Mouse (Mus musculus) thymus, postnatal 25 days (tissue): ENCODE measurements around the gene Ahnak2.
A peak's percentile ranks its signal among the peaks of the same experiment; 100 is the strongest.

Experiments used
- DNase-seq: peaks from one replicate; pipeline ENCODE4 v3.0.0; 2022

Gene Ahnak2

GRCm38 (mm10) chr12:112755900-112756299 is 46.6 kb downstream of the Ahnak2 start:
- no peak for DNase-seq

- DNase-seq = no peak
Observed at GRCm38 (mm10) chr12:112752399-112752798, 50.1 kb downstream of the Ahnak2 start.

GRCm38 (mm10) chr12:112750976-112751375 is 51.5 kb downstream of the Ahnak2 start:
- no peak for DNase-seq

DNA sequence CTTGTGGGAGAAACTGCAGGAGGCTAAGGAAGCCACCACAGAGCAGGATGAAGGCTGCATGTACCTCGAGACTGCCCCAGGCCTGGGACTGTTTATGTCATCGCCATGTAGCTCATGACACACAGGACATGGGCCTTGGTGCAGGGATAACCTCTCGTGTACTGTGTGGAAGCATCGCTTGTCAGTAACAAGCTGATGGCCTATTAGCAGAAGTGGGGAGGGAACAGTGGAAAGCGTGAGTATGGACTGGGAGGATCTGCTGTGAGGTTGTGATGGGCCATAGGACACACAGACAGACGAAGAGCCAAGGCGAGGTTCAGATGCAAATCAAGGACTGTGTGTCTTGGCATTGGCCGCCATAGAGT is 54.9 kb downstream of the Ahnak2 start:
- no peak for DNase-seq

DNA sequence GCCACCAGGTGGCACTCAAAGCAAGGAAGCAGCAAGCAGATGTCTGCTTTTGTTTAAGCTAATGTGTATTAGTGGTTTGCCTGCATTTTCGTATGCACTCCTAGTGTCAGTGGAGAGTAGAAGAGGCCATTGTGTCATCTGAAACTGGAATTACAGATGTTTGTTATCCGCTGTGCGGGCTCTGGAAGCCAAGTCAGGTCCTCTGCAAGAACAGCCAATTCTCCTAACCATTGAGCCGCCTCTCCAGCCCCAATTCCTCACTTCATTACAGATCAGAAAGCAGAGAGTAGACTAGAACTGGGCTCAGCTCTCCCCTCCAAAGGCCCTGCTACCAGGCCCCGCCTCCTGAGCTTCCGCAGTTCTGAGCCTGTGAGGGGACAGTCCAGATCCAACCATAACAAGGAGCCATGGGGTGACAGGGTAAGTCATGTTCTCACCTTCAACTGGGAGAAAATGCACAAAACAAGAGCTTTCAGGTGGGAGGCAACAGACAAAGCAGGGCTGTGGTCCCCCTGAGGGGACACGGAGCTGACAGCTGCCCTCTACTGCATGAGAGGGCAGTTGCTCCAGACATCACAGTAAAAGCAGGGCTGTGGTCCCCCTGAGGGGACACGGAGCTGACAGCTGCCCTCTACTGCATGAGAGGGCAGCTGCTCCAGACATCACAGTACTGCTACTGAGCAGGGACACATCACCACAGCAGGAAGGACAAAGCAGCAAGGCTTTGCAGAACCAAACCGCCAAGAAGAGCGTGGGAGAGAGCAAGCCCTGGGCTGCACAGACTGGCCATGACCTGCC is 55.5 kb downstream of the Ahnak2 start:
- peak; percentile 42 for DNase-seq

- DNase-seq = no peak
Observed at GRCm38 (mm10) chr12:112746461-112746807, 56.0 kb downstream of the Ahnak2 start.

DNA sequence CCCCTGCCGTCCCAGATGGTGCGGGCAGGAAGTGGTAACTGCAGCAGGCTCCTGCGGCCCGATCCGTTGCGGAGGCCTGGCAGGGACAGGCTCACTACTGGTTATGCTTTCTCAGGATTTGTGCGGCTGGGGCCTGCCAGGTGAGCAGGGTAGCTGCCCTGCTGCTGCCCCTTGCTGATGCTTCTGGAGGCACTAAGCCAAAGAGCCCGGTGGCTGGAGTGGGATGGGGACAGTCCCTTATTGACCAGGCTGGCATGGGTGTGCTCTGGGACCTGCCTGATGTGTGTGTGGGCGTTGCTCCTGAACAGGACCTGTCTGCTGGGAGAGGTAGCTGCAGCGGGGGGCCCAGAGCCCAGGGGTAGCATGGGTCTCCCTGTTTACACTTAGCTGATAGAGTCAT is 56.7 kb downstream of the Ahnak2 start:
- DNase-seq = no peak

DNA sequence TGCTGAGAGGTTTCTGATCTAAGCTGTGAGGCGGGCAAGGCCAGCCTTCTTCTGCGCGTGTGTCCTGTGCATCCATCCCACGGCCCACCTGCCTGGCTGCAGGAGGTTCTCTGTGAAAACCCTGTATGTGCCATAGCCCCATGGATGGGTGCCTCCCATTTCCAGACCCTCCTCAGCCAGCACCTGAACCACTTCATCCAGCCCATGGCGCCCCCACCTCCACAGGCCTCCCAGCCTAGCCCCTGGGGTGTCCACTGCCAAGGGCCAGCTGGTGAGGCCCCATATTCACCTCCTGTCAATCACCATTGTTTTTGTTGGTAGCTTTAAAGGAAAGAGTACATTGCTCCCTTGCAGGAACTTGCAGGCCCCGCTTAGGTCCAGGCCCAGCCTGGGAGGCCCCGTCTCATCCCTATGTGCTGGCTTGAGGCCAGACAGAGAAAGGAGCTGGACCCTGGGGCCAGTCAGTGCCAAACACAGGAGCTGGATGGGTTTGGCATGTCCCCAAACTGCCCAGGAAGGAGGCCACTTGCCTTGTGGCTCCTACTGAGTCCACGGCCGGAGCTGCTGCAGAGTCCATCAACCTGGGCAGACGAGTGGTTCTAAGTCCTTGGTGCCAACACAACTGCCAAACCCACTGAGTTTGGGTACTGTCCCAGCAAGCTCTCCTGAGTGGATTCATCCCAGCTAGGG is 57.4 kb downstream of the Ahnak2 start:
- DNase-seq = no peak

DNA sequence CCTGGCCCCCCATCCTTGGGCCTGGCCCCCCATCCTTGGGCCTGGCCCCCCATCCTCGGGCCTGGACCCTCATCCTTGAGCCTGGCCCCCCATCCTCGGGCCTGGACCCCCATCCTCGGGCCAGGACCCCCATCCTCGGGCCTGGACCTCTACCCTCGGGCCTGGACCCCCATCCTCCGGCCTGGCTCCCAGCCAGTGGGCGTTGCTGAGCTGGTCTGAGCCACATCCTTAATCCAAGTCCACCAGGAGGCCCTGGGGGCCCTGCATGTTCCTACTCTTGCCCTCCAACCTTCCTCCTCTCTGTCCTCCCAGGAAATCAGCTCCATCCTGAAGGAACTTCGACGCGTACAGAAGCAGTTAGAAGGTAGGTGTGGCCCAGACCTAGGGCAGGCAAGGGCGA is 58.2 kb downstream of the Ahnak2 start:
- no peak for DNase-seq

GRCm38 (mm10) chr12:112743168-112743975 is 59.1 kb downstream of the Ahnak2 start:
- DNase-seq = peak; percentile 84

DNA sequence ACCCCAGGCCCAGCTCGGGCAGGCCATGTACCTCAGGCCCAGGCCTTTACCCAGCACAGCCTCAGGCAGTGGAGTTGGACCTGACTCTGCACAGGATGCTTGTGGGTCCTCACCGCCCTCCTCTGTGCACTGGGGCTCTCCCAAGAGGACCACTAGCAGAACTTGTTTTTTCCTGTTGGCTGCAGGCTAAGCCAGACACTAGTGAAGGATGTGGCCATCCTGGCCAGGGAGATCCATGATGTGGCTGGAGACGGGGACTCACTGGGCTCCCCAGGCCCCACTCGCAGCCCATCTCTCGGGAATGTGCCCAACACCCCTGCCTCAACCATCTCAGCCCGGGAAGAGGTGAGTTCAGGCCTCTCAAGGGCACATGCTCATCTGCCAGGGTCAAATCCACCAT is 59.7 kb downstream of the Ahnak2 start:
- DNase-seq = no peak

DNA sequence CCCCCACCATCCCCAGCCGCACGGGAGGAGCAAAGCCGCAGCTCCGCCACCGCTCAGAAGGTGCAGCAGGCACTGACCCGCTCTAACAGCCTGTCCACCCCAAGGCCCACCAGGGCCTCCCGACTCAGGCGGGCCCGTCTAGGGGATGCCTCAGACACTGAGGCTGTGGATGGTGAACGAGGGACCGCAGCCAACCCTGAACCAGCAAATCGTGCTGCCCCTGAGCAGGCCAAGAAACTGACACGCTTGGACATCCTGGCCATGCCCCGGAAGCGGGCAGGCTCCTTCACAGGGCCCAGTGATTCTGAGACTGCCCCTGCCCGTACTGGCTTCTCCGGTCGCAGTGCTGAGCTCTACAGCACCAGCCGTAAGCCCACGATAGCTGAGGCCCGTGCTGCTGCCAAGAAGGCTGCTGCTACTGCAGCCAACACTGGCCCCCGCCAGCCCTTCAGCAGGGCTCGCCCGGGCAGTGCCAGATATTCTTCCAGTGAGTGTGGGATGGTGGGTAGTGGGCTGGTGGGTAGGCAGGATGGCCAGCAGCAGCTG is 63.4 kb downstream of the Ahnak2 start:
- DNase-seq = no peak

GRCm38 (mm10) chr12:112738281-112739022 is 64.0 kb downstream of the Ahnak2 start:
- no peak for DNase-seq

GRCm38 (mm10) chr12:112737761-112738160 is 64.7 kb downstream of the Ahnak2 start:
- DNase-seq = no peak

DNA sequence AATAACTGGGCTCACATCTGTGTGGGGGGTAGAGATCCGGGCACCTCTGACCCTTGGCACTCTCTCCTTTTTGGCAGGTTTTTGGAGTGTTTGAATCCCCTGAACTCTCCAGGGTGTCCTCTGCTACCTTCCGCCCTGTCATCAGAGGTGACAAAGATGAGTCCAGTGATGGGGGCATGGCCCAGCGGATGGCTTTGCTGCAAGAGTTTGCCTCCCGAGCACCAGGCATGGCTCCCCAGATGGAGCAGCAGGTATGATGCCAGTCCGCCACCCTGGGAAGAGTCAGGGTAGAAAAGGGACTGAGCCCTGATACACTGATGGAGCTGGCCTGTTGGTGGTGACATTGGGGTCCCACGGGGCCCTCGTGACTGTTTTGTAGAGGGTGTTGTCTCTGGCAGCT is 65.4 kb downstream of the Ahnak2 start:
- DNase-seq = no peak

GRCm38 (mm10) chr12:112736636-112736925 is 65.9 kb downstream of the Ahnak2 start:
- DNase-seq = no peak

DNA sequence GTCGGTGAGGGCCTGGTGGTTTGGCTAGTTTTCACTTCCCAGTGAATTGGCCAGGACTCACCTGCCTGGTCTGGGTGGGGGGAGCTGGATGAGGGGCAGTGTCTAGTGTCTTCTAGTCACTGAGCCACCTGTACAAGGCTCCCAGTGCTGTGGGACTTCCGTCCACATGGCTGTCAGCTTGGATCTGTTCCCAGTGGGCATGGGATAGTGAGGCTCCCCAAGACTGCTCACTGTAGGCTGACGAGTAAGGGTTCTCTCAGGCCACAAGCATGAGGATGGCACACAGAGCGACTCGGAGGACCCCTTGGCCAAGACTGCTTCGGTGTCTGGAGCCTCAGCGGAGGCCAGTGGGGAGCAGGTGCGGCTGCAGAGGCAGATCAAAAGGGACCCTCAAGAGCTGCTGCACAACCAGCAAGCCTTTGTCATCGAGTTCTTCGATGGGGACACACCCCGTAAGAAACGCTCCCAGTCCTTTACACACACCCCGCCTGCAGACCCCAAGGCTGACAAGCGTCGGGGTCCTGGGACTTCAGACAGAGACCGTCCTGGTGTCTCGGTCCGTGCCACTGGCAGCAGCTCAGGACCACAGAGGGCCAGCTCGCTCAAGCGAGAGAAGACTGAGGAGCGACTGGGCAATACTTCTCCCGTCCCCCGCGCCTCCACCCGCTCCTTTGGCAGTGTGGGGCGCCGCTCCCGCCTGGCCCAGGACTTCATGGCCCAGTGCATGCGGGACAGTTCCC is 66.4 kb downstream of the Ahnak2 start:
- no peak for DNase-seq

DNA sequence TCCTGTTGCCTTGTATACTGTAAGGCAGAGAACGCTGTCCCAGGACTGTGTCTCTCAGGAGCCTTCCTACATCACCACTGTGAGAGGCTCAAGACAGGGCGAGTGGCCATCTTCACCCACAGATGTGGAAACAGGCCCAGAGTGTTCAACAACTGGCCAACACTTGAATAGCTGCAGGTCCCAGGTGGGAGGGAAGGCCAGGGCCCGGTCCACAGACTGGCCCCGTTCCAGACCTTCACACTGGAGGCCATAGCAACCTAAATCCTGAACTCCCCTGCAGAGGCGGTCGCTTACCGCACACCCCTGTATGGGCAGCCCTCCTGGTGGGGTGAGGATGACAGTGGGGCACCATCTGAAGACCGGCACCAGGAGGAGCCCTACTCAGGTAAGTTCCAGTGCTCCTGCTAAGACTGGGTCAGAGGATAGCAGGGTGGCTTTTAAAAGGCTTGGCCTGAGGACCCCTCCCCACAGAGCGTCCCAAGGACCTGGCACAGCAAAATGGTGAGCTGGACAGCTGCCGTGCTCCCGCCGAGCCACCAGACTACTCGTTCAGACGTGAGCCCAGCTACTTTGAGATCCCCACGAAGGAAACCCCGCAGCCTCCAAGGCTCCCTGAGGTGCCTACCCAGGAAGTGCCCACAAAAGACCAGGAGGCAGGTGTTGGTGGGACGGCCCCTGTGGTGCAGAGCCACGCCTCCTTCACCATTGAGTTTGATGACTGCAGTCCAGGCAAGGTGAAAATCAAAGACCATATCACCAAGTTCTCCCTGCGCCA is 67.4 kb downstream of the Ahnak2 start:
- DNase-seq = no peak

GRCm38 (mm10) chr12:112734108-112734820 is 68.2 kb downstream of the Ahnak2 start:
- DNase-seq = no peak

DNA sequence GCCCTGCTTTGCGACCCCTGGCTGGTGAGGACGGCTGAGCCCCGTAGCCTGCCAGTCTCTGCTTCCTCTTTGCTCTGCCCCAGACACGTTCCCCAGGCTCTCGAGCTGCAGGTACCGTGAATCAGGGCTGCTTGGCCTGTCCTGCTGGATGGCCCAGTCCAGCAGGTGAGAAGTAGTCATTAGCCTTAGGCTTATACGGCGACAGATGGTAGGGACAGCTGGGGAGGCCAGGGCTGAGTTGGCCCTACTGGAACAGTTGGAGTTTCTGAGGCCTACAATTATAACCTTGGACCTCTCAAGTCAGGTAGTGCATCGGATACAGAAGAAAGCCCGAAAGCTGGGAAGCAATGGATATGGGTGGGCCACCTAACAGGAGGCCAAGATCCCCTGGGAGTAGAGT is 69.9 kb downstream of the Ahnak2 start:
- DNase-seq = no peak

GRCm38 (mm10) chr12:112730808-112731207 is 71.6 kb downstream of the Ahnak2 start:
- DNase-seq = no peak
